Mouse (Mus musculus): ENCODE measurements around the gene Gm438.
"Not testable (repeated sequence)": the region's sequence is repeated elsewhere in the genome, so short reads cannot be mapped to it uniquely, and the experiment has no call there.

The Gm438 gene

GRCm38 (mm10) chr4:144786483-144786882, at the start of gene Gm438:
Gene Gm438 (minus strand): TSS chr4:144786583.
- POLR2A ChIA-PET: no interaction called here
- CTCF ChIA-PET: no interaction called here

GRCm38 (mm10) chr4:144824706-144825105, 38.3 kb upstream of the Gm438 start:
- ChIA-PET POLR2A (interaction anchor here in 1 of 4 experiments (1.5 kb wide), 1 partner anchor 20 kb away, joined by 4 read pairs; no protein-coding TSS in a partner anchor), CTCF (no interaction called here)

- ChIA-PET POLR2A (interaction anchor here in 1 of 4 experiments (1.3 to 1.5 kb wide), 2 partner anchors 11 to 20 kb away, joined by 3 to 4 read pairs; no protein-coding TSS in a partner anchor), CTCF (interaction anchor here in 1 of 4 experiments (0.6 kb wide), 1 partner anchor 15 kb away, joined by 4 read pairs; no protein-coding TSS in a partner anchor)
These were observed 37.6 kb upstream of the Gm438 start for GRCm38 (mm10) chr4:144823996-144824395.

- POLR2A ChIA-PET, CTCF ChIA-PET: not testable (repeated sequence)
These were observed 20.8 kb upstream of the Gm438 start for GRCm38 (mm10) chr4:144807135-144807534.

GRCm38 (mm10) chr4:144803633-144804032, 17.2 kb upstream of the Gm438 start:
- POLR2A ChIA-PET: interaction anchor here in 1 of 4 experiments (1.4 kb wide), 1 partner anchor 21 kb away, joined by 4 read pairs; no protein-coding TSS in a partner anchor
- CTCF ChIA-PET: no interaction called here

- POLR2A ChIA-PET: no interaction called here
These were observed 3.8 kb upstream of the Gm438 start for GRCm38 (mm10) chr4:144790141-144790540.

GRCm38 (mm10) chr4:144782476-144783197, 3.7 kb downstream of the Gm438 start:
- ChIA-PET CTCF (interaction anchor here in 1 of 4 experiments (0.6 kb wide), 1 partner anchor 16 kb away, joined by 3 read pairs; no protein-coding TSS in a partner anchor), POLR2A (no interaction called here)

More at GRCm38 (mm10) chr4:144790141-144790540, 3.8 kb upstream of the Gm438 start:
- CTCF ChIA-PET: no interaction called here

- ChIA-PET CTCF (interaction anchor here (0.5 to 1.5 kb wide), 12 partner anchors 13 to 530 kb away, joined by 3 to 7 read pairs (median 4); no protein-coding TSS in a partner anchor), POLR2A (no interaction called here)
These were observed 20.7 kb downstream of the Gm438 start for GRCm38 (mm10) chr4:144765722-144766121.

- ChIA-PET CTCF (no interaction called here), POLR2A (no interaction called here)
These were observed 37.2 kb downstream of the Gm438 start for GRCm38 (mm10) chr4:144749139-144749538.
